Mouse (Mus musculus) CD4-positive helper T cell, adult 2 months (primary cell): ENCODE results near the gene Kbtbd2.

Source experiments
- DNase-seq: peaks from one replicate; pipeline ENCODE4 v3.0.0-alpha.2; 2012; ENCODE audit warnings: low read depth, missing footprints, low spot score

The Kbtbd2 gene

DNA sequence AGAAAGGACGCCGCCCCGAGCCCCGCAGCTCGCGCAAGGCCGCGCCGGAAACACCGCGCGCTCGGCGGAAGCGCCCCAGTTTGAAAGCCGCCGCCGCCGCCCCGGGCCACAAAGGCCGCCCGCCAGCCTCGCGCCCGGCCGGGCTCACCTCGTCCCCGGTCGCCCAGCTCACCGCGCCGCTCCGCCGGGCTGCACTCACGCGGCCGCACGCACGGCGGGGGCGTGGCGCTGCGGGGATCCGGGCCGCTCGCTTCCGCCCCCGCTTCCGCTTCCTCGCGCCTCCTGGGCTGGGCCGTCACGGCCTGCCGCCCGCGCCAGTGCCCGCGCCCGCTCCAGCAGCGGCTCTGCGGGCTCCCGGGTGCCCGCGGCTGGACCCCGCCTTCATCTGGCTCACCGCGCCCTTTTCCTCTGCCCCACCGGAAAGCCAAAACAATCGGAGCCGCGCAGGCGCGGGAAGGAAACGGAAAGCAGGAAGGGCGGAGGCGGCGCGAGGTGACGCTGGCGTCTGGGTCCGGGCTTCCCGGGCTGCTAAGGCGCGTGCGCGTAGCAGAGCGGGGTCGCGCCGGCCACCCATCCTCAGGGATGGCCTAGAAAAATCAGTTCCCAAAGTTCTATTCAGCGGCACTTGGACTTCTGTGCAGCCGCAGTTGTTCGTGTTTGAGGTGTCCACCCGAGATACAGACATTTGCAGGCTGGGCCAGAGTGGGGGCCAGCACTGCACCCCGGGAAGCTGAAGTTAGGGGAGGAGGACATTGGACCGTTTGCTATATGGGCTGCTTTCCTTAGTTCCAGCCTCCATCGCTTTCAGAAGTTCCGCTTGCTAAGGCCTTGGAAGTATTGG, at the start of gene Kbtbd2:
Kbtbd2 (minus strand) TSS at position 503 of the 841 bp plus-strand sequence.
- peak; percentile 94 for DNase-seq

DNA sequence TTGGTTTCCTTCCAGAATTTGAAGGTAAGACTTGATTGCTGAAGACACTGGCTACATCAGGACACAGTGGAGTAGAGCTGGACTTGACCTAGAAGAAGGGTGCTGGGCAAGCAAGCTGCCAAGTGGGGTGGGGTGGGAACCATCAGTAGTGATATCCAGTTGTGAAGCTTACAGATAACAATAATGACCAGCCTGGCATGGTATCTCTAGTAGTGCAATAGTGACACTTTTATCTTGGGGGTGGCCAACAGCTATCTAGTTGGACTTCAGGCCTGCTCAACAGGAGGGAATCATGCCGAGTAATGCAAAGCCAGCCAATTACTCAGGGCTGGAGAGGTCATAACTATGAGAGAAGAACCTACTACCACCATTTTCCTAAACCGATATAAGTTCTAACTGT, 46.8 kb upstream of the Kbtbd2 start:
- no peak for DNase-seq

DNA sequence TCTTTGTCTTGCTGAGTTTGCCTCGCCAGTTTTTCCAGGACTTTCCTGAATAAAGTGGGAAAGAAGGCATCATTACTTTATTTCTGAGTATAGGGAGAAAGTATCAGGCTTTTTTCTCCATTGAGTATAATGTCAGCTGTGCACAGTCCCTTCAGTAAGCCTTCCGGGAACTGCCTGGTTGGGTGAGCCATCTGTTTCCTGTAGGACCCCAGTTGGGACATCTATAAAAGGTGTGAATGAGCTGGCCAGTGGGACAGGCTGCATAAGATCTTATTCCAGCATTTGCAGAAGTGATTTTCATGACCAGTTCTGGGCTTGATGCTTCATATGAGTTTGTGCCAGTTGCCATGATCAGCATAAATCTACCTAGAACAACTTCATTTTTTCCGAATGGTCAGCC, 45.6 kb upstream of the Kbtbd2 start:
- no peak for DNase-seq

DNA sequence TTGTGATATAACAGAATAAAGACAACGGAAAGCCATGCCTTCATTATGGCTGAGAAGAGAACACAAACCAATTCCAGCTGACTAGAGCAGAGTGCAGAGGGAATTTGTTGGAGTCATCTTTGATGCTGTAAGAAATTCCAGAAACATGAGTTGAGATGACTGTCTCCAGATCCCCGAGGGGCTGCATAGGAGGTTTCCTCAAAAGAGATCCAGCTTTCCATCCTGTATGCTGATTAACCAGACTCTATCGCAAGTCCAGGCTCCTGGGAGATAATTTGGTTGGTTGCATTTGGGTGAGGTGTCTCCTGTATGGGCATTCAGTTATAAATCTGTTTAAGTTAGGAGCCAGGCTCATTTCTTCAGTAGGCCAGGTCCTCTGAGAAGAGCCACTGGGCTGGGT, 40.0 kb upstream of the Kbtbd2 start:
- DNase-seq = no peak

DNA sequence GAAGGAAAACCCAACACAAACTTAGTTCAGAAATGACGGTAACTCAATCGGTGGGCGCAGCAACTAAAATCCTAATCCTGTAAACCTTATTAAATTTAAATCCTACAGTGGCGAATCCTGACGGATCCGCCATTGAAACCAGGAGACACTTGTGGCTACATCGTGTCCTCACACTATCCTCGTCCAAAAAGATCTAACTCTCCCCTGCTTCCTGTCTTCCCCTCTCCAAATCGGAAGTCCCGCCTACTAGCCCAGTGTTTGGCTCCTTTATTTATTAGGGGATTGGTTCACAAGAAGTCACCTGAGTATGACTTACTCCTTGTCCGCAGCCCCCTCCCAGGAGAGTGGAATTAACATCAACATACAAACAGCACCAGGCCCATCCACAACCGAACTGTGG, 39.6 kb upstream of the Kbtbd2 start:
- DNase-seq = no peak

DNA sequence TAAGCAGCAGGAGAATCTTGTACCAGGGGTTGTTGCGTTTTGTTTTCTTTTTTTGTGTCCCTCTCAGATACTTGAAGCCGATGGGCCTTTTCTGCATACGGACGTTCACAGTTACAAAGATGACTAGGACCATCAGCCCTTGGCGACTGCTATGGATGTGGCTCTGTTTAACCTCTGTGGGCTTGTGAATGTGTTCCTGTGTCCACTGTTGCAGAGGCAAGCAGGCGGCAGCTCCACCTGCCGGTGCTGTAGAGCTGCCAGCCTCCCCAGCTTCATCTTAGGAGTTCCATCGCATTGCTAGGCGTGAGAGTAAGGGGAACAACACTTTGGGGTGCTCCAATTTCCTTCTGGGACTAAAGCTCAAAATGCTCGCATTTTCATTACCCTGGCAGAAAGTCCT, 37.9 kb upstream of the Kbtbd2 start:
- no peak for DNase-seq

DNA sequence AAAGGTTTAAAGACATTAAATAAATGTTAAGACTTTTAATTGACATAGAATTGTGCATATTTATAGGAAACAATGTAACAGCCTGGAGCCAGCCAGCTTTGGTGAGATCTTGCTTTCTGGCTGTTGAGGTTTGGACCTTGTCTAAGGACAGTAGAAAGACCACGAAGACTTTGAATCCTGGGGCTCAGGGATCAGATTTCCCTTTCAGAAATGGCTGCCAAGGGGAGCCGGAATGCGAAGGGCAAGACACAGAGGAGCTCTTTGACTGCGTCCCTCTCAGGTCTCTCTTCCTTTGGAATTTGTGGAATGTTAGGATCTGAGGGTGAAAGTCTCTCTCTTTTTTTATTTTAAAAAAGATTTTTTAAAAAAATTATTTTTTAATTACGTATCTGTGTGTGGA, 37.2 kb upstream of the Kbtbd2 start:
- no peak for DNase-seq

DNA sequence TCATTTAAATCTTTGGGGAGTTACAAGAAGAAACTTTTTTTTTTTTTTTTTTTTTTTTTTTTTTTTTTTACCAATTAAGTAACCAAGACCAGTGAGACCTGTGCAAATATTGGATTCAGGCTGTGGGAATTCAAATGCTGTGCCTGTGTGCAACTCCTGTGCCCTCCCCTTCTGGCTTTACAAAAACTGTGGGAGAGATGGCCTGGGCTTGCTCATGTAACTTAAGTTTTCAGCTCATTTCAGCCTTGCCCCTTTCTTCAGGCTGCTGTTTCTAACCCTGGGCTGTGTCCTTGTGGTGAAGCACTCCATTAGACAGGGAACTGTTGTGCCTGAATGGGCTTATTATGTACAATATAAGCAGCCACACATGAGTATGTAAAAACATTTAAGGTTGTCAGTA, 35.2 kb upstream of the Kbtbd2 start:
- no peak for DNase-seq

DNA sequence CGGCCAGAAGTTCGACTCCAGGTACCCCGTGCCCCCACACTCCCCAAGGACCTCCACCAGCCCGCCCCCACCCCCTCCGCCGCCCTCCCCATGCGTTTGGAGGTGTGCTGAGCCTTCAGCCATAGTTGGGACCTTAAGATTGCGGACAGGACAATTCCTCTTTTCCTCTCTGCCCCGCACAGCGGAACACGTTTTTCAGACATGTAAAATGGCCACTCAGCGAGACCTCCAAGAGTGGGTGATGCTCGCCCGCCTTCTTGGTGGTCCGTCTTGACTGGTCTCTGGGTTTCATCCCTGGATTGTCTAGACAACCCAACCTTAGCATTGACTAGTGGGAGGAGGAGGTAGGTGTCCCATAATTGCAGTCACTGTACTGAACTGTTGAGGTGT, 34.8 kb upstream of the Kbtbd2 start:
- DNase-seq = no peak

DNA sequence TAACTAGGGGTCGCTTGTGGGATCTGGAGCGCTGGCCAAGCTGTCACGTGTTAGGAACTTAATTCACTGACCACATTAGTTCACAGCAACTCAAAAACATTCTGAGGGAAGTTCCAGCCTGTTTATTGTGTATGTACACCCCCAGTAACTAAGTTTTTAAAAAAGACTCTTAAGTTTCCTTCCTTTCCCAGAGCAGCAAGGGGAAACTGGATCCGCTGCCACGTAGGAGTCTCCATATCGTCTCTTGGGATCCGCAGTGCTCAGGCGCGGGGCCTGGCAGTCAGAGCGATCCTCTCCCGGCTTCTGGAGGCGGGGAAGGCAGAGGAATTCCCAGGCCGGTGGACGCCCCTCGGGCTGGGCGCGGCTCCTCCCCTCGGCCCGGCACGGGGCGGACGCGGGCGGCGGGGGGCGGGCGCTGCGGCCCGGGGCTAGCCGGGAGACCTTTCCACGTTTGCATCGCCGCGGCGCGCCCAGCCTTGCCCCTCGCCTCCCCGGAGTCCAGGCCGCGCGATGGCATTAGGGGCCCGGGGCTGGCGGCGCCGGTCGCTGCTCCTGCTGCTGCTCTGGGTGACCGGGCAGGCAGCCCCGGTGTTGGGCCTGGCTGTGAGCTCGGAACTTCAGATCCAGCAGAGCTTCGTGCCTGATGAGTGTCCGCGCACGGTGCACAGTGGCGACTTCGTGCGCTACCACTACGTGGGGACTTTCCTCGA, 34.2 kb upstream of the Kbtbd2 start, which contains the start of gene Fkbp9:
Fkbp9 (plus strand) TSS at position 363 of the 710 bp plus-strand sequence.
- DNase-seq = no peak

DNA sequence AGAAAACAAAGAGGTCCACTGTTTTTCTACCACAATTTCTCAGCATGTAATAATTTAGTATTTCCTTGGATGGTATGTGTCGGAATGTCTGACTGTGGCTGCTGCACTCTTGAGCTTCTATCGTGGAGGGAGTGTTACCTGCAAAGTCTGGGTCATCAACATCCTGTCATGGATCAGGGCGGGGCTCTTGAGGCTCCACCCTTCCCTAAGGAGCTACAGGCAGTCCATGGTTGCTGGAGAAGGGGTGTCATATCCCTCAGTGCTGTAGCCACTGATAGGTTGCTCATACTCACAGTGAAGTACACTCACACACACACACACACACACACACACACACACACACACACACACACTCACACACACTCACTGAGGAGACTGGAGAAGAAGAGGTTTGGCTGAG, 28.0 kb upstream of the Kbtbd2 start:
- DNase-seq = no peak

DNA sequence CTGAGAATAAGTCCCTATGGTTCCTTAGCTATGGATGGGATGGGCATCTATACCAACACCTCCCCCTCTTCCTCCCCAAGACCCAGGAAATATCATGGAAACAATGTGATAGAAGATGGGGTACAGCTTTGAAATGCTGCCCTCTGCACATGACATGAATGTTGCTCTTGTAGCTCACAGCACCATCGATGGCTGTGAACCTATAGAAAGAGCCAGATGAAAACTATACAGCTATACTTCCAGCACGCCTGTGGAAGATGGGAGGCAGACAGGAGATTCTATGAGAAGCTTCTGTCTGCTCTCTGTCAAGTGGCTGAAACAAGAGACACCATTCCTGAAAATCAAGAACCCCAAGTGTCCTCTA, 21.5 kb upstream of the Kbtbd2 start:
- DNase-seq = no peak

DNA sequence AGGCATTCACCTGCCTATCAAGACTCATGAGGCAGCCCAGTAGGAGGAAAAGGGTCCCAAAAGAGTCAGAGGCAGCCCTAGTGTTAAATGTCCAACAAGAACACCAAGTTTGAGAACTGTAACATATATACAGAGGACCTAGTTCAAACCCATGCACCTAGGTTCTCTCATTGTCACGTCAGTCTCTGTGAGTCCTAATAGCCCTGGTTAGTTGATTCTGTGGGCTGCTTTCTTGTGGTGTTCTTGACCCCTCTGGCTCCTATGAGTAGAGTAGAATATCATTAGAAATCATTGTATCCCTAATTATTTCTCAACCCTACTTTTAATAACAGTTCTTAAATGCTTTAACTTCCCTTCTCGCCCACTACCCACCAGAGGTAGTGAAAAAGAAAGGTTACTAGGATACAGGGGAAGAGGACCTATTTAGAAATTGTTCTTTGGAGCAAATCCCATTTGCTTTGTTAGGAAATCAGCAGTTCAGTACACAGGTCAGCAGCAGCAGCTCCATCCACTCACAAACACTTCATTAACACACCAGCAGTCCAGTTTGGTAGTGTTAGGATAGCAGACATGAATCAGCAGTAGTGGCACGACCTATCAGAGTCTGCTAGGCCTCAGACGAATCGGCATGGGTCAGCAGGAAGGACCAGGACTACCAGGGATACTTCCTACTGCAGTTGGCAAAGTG, 21.0 kb upstream of the Kbtbd2 start:
- DNase-seq = no peak

DNA sequence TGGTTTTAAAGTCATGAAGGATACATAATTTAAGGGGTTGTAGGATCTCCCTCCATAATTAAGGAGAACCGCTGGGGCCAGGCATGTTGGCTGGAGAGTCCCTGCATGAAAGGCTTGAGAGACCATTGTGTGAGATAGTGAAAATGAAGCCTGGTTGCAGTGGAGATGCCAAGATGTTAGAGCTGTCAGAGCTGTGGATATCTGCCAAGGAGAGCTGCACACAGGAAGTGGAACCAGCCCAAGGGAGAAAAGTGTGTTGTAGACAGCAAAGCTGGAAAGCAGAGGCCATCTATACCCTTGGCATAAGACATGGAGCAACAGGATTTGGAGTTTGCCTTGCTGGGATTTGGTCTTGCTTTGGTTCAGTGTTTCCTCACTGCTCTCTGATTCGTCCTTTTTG, 15.7 kb upstream of the Kbtbd2 start:
- DNase-seq = no peak

DNA sequence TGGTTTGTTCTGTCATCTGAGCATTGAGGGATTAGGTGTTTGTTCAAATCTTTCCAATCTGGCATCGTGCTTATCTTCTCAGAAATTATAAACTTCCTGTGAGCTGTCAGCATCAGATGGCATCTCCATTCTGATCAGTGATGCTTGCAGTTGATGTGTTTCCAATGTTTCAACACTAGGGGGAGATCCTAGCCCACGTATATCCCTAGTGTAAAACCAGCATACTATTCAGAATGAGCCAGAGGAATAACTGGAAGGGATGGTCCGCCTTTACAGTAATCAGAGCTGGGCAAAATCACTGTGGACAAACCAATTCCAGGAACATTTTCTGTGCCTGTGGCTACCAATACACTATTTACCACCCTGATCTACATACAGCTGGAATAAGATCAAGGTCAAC, 11.0 kb upstream of the Kbtbd2 start:
- DNase-seq = peak; percentile 69

DNA sequence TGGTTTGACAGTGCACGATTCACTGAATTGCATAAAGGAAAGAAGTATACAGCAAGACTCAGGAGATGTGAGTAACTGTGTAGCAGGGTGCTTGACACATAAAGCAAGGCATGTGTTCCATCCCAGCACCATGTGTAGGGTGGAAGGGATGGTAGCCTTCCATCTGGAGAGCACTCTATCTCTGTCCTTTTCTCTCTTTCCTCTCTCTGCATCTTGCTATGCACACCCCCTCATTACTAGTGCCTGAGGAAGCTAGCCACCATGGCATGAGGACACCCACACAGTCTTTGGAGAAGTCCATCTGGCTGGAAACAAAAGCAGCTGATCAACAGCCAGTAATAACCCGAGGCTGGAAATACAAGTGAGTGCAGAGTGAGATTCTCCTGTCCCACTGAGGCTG, 8.6 kb upstream of the Kbtbd2 start:
- DNase-seq = no peak

DNA sequence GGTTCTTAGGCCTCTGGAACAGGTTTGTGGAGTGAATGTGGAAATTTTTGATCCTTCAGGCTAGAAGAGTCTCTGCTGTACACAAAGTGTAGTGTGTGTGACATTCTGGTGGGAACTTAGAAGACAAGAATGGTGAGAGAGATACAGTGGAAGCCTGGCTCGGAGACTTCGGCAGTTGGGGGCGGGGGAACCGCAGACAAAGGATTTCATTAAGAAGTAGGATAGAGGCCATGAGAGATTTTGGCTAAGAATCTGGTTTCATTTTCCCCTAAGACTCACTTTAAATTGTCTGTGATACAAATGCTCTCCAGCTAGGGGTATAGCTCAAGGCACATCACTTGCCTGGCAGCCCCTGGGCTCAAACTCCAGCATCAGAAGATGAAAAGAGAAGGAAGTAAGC, 7.4 kb upstream of the Kbtbd2 start:
- no peak for DNase-seq

DNA sequence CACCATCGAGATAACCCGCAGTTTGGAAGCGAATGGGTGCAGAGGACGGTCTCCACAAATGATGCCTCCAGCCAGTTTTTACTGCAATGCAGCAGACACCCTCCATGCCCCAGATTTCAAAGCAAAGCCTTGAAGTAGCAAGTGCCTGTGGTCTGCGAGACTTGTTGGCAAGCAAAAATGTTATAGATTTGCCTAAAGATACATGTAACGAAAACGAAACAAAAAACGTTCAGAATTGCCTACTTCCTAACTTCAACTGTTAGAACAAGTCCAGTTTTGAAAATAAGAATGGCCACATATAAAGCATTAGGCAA, 496 bp upstream of the Kbtbd2 start:
- DNase-seq = peak; percentile 72

DNA sequence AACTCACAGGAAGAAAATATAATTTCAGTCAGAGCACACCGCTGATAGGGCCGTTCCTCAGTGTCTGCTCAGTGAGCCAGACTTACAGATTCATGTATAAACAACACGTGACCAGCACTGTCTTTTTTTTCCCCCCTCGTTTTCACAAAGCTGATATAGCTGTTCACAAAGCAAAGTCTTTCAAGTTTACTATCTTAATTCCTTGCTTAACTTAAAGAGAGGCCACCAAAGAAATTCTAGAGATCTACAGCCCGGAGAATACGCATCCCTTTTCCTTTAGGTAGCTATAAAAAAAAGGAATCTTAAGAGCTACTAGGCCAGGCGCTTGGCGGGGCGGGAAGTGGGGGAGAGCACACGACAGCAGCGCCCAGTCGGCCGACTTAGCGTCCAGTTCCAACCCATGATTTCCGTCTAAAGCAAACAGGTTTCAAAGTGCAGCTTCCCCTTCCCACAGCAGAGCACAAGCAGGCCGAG, 908 bp downstream of the Kbtbd2 start:
- DNase-seq = peak; percentile 72

DNA sequence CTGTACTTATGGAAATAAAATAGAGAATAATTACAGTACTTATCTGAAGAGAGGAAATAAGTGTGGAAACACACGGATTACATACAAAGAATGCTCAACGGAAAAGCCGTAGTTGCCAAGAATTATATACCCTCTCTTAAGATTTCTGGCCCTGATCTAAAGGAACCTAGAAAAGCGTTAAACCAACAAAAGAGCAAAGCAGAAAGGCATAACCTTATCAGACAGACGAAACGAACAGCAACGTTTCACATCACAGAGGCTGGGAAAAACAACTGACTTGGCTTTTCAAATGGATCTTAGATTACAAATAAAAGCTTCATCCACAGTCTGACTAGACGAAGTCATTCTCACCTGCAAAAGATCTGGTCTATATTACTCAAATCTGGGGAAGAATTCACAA, 1.4 kb downstream of the Kbtbd2 start:
- no peak for DNase-seq

DNA sequence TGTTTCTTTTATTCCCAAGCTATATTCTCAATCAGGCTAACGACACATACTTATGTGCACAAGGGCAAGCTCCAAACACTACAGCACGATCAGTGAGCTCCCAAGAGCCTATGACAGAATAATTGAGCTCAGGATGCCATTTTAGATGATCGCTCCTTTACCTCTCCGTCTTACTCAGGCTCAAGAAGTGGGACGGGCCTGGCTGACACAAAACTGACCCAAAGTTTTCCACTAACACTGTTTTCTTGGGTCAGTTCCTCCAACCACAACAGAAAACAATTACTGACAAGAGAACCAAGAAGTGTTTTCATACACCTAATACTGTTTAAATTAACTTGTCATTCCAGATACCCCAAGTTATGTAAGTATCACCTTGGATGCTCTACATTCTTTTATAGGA, 2.8 kb downstream of the Kbtbd2 start:
- DNase-seq = no peak

DNA sequence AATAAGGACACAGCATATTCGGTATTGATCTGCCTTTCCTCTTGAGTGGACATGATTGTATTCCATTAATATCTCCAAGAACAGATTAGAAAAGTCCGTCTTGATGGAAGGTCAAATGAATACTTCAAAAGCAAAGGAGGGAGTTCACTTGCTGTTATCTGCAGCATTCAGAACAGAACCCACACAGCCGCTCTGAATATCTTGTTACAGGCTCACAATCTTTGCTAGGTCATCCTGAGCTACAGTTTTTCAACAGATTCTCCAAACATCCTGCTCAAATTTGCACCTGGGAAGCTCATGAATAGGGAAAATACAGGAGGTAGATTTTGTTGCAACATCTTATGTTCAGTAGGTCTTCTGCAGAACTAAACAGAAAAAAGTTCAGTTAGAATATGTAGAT, 8.3 kb downstream of the Kbtbd2 start:
- DNase-seq = no peak

DNA sequence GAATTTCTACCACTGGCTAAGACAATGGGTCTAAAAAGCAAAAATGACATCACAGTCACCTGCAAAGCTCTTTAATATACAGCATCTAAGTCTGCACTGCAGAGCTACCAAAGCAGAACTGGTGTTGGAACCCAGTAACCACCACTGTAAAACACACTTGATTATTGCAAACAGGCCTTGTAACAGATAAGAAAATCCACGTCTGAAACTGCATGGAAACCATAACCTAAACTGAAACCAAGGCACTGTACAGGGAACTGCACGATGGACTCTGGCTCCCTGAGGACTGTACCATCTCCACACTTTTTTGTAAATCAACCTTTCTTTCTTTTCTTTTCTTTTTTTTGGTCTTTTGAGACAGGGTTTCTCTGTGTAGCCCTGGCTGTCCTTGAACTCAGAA, 9.9 kb downstream of the Kbtbd2 start:
- DNase-seq = no peak
